Comparison of ENCODE assay signal across 9 mouse cellular contexts in the genomic region with DNA sequence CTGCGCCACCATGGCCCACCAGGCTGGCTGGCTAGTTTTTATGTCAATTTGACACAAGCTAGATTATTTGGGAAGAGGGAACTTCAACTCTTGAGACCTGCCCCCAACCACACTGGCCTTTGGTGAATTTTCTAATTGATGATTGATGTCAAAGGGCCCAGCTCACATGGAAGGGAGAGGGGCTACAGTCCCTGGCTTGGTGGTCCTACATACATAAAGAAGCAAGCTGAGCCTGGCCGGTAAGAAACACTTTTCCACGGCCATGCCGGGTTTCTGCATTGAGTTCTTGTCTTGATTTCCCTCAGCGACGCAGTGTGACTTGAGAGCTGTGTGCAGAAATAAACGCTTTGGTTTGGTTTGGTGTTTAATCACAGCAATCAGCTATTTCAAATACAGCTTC. TPM values are rescaled to one million over a fixed set of nuclear protein-coding genes. Genes with fewer than 3 reads are reported as not detected.
DNase-seq lines count a peak whose midpoint lies in the region; ATAC-seq and TF ChIP-seq lines count a peak whose summit lies in the region.
"Had no signal": no experiment of that assay in that cellular context is flagged by ENCODE, and none has a peak within 500 bp of the region (broad histone marks: within the 10 kb centered on the region; RNA-seq: fewer than 3 reads in every experiment).

No protein-coding gene starts in this region.

- H3K9ac ChIP-seq in forebrain, embryonic 12.5 days = no peak overlapping the region; the same call in 1 of the 2 replicates
- H3K9ac ChIP-seq in intestine, embryonic 16.5 days (ENCODE audit: low read depth, low read length) = no peak overlapping the region
- peak overlapping the region; percentile 79 for H3K9ac ChIP-seq in neural tube, embryonic 13.5 days

- 0 out of 2 replicates have a peak, but pooled peaks cover 4% of the 10 kb centered on the region for H3K27me3 ChIP-seq in forebrain, embryonic 12.5 days
- no peaks in the 10 kb centered on the region for H3K27me3 ChIP-seq in intestine, embryonic 16.5 days (replicated peaks; ENCODE audit: control insufficient read depth, insufficient read depth, low read length)
- H3K27me3 ChIP-seq in neural tube, embryonic 13.5 days = no peaks in the 10 kb centered on the region

- 53% methylated on average over 7 of the region's 7 CpGs for WGBS in forebrain, embryonic 12.5 days
- 52% methylated on average over 7 of the region's 7 CpGs for WGBS in intestine, embryonic 16.5 days
- WGBS in neural tube, embryonic 13.5 days = 63% methylated on average over 7 of the region's 7 CpGs

- H3K27ac ChIP-seq in left cerebral cortex, adult 2 months = peak overlapping the region; percentile 100
- no peak overlapping the region for H3K27ac ChIP-seq in forebrain, embryonic 12.5 days
- no peak overlapping the region for H3K27ac ChIP-seq in intestine, embryonic 16.5 days (ENCODE audit: low read length)
- no peak overlapping the region for H3K27ac ChIP-seq in neural tube, embryonic 13.5 days (replicated peaks)

- no peaks in the 10 kb centered on the region for H3K36me3 ChIP-seq in forebrain, embryonic 12.5 days (replicated peaks)
- H3K36me3 ChIP-seq in intestine, embryonic 16.5 days (ENCODE audit: control insufficient read depth, insufficient read depth, low read length) = no peaks in the 10 kb centered on the region
- H3K36me3 ChIP-seq in neural tube, embryonic 13.5 days = no peaks in the 10 kb centered on the region

- DNase-seq in left cerebral cortex, adult 2 months (ENCODE audit: extremely low spot score in 1 of 2, low spot score in 2 of 2) = no peak
- DNase-seq in left cerebral cortex, adult 11 months (ENCODE audit: low spot score) = no peak
- DNase-seq in thymus, postnatal 25 days = no peak
- DNase-seq: gastrocnemius, postnatal 36 days; left cerebral cortex, postnatal 4 days had no signal

- no peak for ATAC-seq in forebrain, embryonic 12.5 days (ENCODE audit: low FRiP score)
- ATAC-seq in intestine, embryonic 16.5 days = no peak
- ATAC-seq in neural tube, embryonic 13.5 days (ENCODE audit: low read depth) = no peak
- ATAC-seq in erythroid progenitor cell, adult 5-6 weeks (replicated peaks; ENCODE audit: low FRiP score, poor library complexity, severe bottlenecking) = no peak

- TF ChIP-seq CTCF in left cerebral cortex, adult 2 months (IDR thresholded peaks at IDR 0.05) = no peak

- H3K4me3 ChIP-seq in left cerebral cortex, adult 2 months = peak overlapping the region; percentile 72
- H3K4me3 ChIP-seq in forebrain, embryonic 12.5 days (replicated peaks) = peak overlapping the region; percentile 65
- no peak overlapping the region for H3K4me3 ChIP-seq in intestine, embryonic 16.5 days (ENCODE audit: low read length)
- peak overlapping the region; percentile 61 for H3K4me3 ChIP-seq in neural tube, embryonic 13.5 days

- intact Hi-C loops in left cerebral cortex, adult 2 months (cut with DNase I) = loop anchor here (2.0 kb wide), 2 partner anchors 125 to 199 kb away; no protein-coding TSS in a partner anchor

- peak overlapping the region; percentile 68 for H3K4me2 ChIP-seq in forebrain, embryonic 12.5 days
- H3K4me2 ChIP-seq in intestine, embryonic 16.5 days (ENCODE audit: low read depth, low read length) = peak overlapping the region; percentile 83; the same call in 1 of the 2 replicates
- H3K4me2 ChIP-seq in neural tube, embryonic 13.5 days = peak overlapping the region; percentile 77

- H3K9me3 ChIP-seq in forebrain, embryonic 12.5 days = no peaks in the 10 kb centered on the region
- H3K9me3 ChIP-seq in intestine, embryonic 16.5 days (ENCODE audit: control insufficient read depth, low read length) = no peaks in the 10 kb centered on the region
- no peaks in the 10 kb centered on the region for H3K9me3 ChIP-seq in neural tube, embryonic 13.5 days

- peaks cover 25% of the 10 kb centered on the region for H3K4me1 ChIP-seq in forebrain, embryonic 12.5 days
- peaks cover 13% of the 10 kb centered on the region for H3K4me1 ChIP-seq in intestine, embryonic 16.5 days (ENCODE audit: control insufficient read depth, insufficient read depth, low read length)
- H3K4me1 ChIP-seq in neural tube, embryonic 13.5 days (replicated peaks) = peaks cover 35% of the 10 kb centered on the region

RNA-seq across cellular contexts. Expression of a gene that starts 1.3 kb away (rescaled TPM):
- total RNA-seq in left cerebral cortex, adult 2 months (2021) = 10 to 100 TPM; 47.7 to 62.4 TPM
- polyA plus RNA-seq in forebrain, embryonic 12.5 days (2016; fragmentation: Nextera tagmentation; extraction: Ambion mirVana) = 14.7 and 15.6 TPM in 2 replicates
- polyA plus RNA-seq in intestine, embryonic 16.5 days (2015; fragmentation: Nextera tagmentation; extraction: Ambion mirVana) = 11.1 and 11.2 TPM in 2 replicates
- 12.7 and 15.6 TPM in 2 replicates for polyA plus RNA-seq in neural tube, embryonic 13.5 days (2015; fragmentation: Nextera tagmentation; extraction: Ambion mirVana)
- 0.42 and 1.4 TPM in 2 replicates for total RNA-seq in erythroid progenitor cell, adult 5-6 weeks (2015; ENCODE audit: low replicate concordance)
- 2.3 and 3.2 TPM in 2 replicates for total RNA-seq in erythroid progenitor cell, adult 5-6 weeks (2017; ENCODE audit: low replicate concordance)
